Mouse (Mus musculus): ENCODE measurements around the gene Ptprg. TPM values are rescaled to one million over a fixed set of nuclear protein-coding genes. Genes with fewer than 3 reads are reported as not detected.

The Ptprg gene
- polyA plus RNA-seq, 1 experiment from 2014 or later, result 15.8 TPM

- peak overlapping the region; percentile 38 for H3K9ac ChIP-seq (ENCODE audit: low read length)
- H3K27ac ChIP-seq (replicated peaks in 1 of 2; ENCODE audit: control insufficient read depth in 1 of 2, insufficient read depth in 1 of 2, low read depth in 2 of 2, low read length in 2 of 2), result peak overlapping the region; percentile 96 to 98
- H3K36me3 ChIP-seq (ENCODE audit: control insufficient read depth, insufficient read depth, low read length), result no peaks in the 10 kb centered on the region
- ATAC-seq (ENCODE audit: insufficient number of reproducible peaks, insufficient read depth, low FRiP score, low read depth), result peak; percentile 66; the same call in 1 of the 2 replicates
- H3K4me3 ChIP-seq (ENCODE audit: control insufficient read depth in 1 of 2, insufficient read depth in 1 of 2, low read depth in 1 of 2, low read length in 2 of 2), result no peak overlapping the region
- 18% methylated on average over 10 of the region's 10 CpGs for WGBS
- H3K9me3 ChIP-seq (ENCODE audit: control insufficient read depth, low read length), result no peaks in the 10 kb centered on the region
- peaks cover 28 to 51% of the 10 kb centered on the region in 2 experiments for H3K4me1 ChIP-seq (ENCODE audit: control insufficient read depth in 2 of 2, insufficient read depth in 2 of 2, low read length in 2 of 2)
- H3K4me2 ChIP-seq (ENCODE audit: low read length), result peak overlapping the region; percentile 54
- no peaks in the 10 kb centered on the region for H3K27me3 ChIP-seq (ENCODE audit: control insufficient read depth, insufficient read depth, low read length)
These were observed 330.0 kb downstream of the Ptprg start for GRCm38 (mm10) chr14:11883142-11883921.

DNA sequence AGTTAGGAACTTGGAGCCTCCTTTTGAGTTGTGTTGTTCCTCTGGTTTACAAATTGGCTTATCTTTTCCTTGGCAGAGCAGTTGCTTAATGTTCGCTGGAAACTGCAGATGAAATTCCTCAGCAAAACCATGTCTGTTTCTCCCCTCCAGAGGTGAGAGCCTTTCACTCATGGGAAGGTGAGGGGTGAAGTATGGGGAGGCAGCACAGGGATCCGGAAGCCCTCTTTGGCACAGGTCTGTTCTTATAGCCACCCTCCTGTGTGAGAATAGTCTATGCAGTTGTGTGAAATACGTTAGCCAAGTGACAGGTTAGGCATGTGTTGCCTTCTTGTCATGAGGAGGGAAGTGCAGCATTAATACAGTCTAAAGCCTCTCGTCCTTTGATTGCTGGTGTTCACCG, 330.7 kb downstream of the Ptprg start:
- H3K4me1 ChIP-seq (ENCODE audit: control insufficient read depth in 2 of 2, insufficient read depth in 2 of 2, low read length in 2 of 2), result peaks cover 28 to 51% of the 10 kb centered on the region in 2 experiments
- H3K36me3 ChIP-seq (ENCODE audit: control insufficient read depth, insufficient read depth, low read length), result no peaks in the 10 kb centered on the region
- H3K9me3 ChIP-seq (ENCODE audit: control insufficient read depth, low read length), result no peaks in the 10 kb centered on the region
- ATAC-seq (ENCODE audit: insufficient number of reproducible peaks, insufficient read depth, low FRiP score, low read depth), result 0 out of 2 replicates have a peak, but pooled peaks have one; percentile 18
- H3K4me3 ChIP-seq (ENCODE audit: control insufficient read depth in 1 of 2, insufficient read depth in 1 of 2, low read depth in 1 of 2, low read length in 2 of 2), result no peak overlapping the region
- H3K27me3 ChIP-seq (ENCODE audit: control insufficient read depth, insufficient read depth, low read length), result no peaks in the 10 kb centered on the region
- H3K27ac ChIP-seq (replicated peaks in 1 of 2; ENCODE audit: control insufficient read depth in 1 of 2, insufficient read depth in 1 of 2, low read depth in 2 of 2, low read length in 2 of 2), result peak overlapping the region; percentile 96 to 98
- WGBS, result 37% methylated on average over 5 of the region's 5 CpGs
- H3K9ac ChIP-seq (ENCODE audit: low read length), result peak overlapping the region; percentile 38
- peak overlapping the region; percentile 54; the same call in 1 of the 2 replicates for H3K4me2 ChIP-seq (ENCODE audit: low read length)

DNA sequence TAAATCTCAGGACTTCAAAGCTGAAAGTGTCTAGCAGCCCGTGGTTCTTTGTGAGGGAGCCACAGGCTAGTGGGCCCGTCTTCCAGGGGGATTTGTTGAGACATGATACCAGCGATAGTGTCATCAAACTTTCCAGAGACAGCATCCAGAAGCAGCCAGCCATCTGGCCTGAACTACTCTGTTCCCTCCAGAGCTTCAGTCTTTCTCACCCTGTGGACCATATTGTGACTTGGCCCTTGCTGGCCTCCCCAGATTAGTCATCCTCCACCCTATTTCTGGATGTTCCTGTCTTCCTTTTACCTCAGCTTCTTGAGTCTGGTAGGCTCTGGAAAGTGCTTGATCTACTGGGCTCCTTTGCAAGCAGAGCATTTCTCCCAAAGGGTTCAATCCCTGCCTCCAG, 333.1 kb downstream of the Ptprg start:
- Histone ChIP-seq H3K4me1 (ENCODE audit: control insufficient read depth in 2 of 2, insufficient read depth in 2 of 2, low read length in 2 of 2) (peaks cover 21 to 28% of the 10 kb centered on the region in 2 experiments), H3K9me3 (ENCODE audit: control insufficient read depth, low read length) (no peaks in the 10 kb centered on the region), H3K27me3 (ENCODE audit: control insufficient read depth, insufficient read depth, low read length) (no peaks in the 10 kb centered on the region), H3K27ac (replicated peaks in 1 of 2; ENCODE audit: control insufficient read depth in 1 of 2, insufficient read depth in 1 of 2, low read depth in 2 of 2, low read length in 2 of 2) (no peak overlapping the region), H3K36me3 (ENCODE audit: control insufficient read depth, insufficient read depth, low read length) (no peaks in the 10 kb centered on the region), H3K4me3 (ENCODE audit: control insufficient read depth in 1 of 2, insufficient read depth in 1 of 2, low read depth in 1 of 2, low read length in 2 of 2) (no peak overlapping the region), H3K9ac (ENCODE audit: low read length) (no peak overlapping the region), H3K4me2 (ENCODE audit: low read length) (no peak overlapping the region)
- no peak for ATAC-seq (ENCODE audit: insufficient number of reproducible peaks, insufficient read depth, low FRiP score, low read depth)
- 57% methylated on average over 3 of the region's 3 CpGs for WGBS

- H3K9ac ChIP-seq (ENCODE audit: low read length), result no peak overlapping the region
- no peak overlapping the region for H3K4me3 ChIP-seq (ENCODE audit: control insufficient read depth in 1 of 2, insufficient read depth in 1 of 2, low read depth in 1 of 2, low read length in 2 of 2)
- no peak overlapping the region for H3K27ac ChIP-seq (replicated peaks in 1 of 2; ENCODE audit: control insufficient read depth in 1 of 2, insufficient read depth in 1 of 2, low read depth in 2 of 2, low read length in 2 of 2)
- 75% methylated on average over 3 of the region's 3 CpGs for WGBS
- H3K36me3 ChIP-seq (ENCODE audit: control insufficient read depth, insufficient read depth, low read length), result no peaks in the 10 kb centered on the region
- no peaks in the 10 kb centered on the region for H3K9me3 ChIP-seq (ENCODE audit: control insufficient read depth, low read length)
- H3K4me1 ChIP-seq (ENCODE audit: control insufficient read depth in 2 of 2, insufficient read depth in 2 of 2, low read length in 2 of 2), result peaks cover 12 to 15% of the 10 kb centered on the region in 2 experiments
- H3K27me3 ChIP-seq (ENCODE audit: control insufficient read depth, insufficient read depth, low read length), result no peaks in the 10 kb centered on the region
- ATAC-seq (ENCODE audit: insufficient number of reproducible peaks, insufficient read depth, low FRiP score, low read depth), result no peak
- H3K4me2 ChIP-seq (ENCODE audit: low read length), result no peak overlapping the region
These were observed 337.6 kb downstream of the Ptprg start for GRCm38 (mm10) chr14:11890890-11891289.

DNA sequence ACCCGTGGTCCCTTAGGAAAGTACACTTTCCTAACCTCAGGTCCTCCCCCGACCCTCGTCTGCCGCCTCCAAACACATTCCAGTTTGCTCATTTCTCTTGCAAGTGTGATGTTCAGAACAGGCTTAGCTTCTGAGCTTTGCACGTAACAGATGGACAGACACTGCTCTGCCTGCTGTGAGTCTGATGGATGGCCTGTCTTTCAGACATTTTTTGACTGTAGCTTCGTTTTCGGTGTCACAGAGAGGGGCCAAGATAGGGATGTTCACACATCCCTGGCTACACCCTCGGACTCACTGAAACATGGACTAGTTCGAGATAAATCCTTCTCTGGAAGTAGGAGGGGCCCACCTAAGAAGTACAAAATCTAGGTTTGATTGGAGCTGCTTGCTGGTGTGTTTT, 339.3 kb downstream of the Ptprg start:
- WGBS, result 38% methylated on average over 9 of the region's 9 CpGs
- ATAC-seq (ENCODE audit: insufficient number of reproducible peaks, insufficient read depth, low FRiP score, low read depth), result no peak
- Histone ChIP-seq H3K4me3 (ENCODE audit: control insufficient read depth in 1 of 2, insufficient read depth in 1 of 2, low read depth in 1 of 2, low read length in 2 of 2) (no peak overlapping the region), H3K4me2 (ENCODE audit: low read length) (no peak overlapping the region), H3K9ac (ENCODE audit: low read length) (no peak overlapping the region), H3K9me3 (ENCODE audit: control insufficient read depth, low read length) (no peaks in the 10 kb centered on the region), H3K27me3 (ENCODE audit: control insufficient read depth, insufficient read depth, low read length) (no peaks in the 10 kb centered on the region), H3K27ac (replicated peaks in 1 of 2; ENCODE audit: control insufficient read depth in 1 of 2, insufficient read depth in 1 of 2, low read depth in 2 of 2, low read length in 2 of 2) (no peak overlapping the region), H3K36me3 (ENCODE audit: control insufficient read depth, insufficient read depth, low read length) (no peaks in the 10 kb centered on the region), H3K4me1 (ENCODE audit: control insufficient read depth in 2 of 2, insufficient read depth in 2 of 2, low read length in 2 of 2) (peaks cover 8 to 15% of the 10 kb centered on the region in 2 experiments)

DNA sequence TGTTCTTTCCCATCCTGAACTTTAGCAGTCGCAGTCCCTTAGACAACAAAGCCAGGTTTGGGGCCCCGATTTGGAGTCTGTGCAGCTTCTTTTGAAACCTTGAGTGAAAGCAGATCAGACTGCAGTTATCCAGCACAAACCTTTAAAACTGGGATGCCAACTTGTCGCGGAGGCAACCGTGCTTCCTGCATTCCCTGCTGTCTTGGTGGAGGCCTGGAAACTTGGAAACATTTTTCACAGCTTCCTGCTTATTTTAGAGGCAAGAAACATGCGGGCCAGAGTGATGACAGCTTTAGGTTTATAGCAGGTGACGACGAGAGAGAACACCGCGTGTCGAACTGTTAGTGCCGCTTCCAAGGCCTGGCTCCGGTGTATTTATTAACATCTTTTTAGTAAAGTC, 342.2 kb downstream of the Ptprg start:
- peaks cover 8 to 15% of the 10 kb centered on the region in 2 experiments for H3K4me1 ChIP-seq (ENCODE audit: control insufficient read depth in 2 of 2, insufficient read depth in 2 of 2, low read length in 2 of 2)
- no peaks in the 10 kb centered on the region for H3K9me3 ChIP-seq (ENCODE audit: control insufficient read depth, low read length)
- no peak for ATAC-seq (ENCODE audit: insufficient number of reproducible peaks, insufficient read depth, low FRiP score, low read depth)
- no peak overlapping the region for H3K9ac ChIP-seq (ENCODE audit: low read length)
- H3K27ac ChIP-seq (replicated peaks in 1 of 2; ENCODE audit: control insufficient read depth in 1 of 2, insufficient read depth in 1 of 2, low read depth in 2 of 2, low read length in 2 of 2), result no peak overlapping the region
- no peak overlapping the region for H3K4me3 ChIP-seq (ENCODE audit: control insufficient read depth in 1 of 2, insufficient read depth in 1 of 2, low read depth in 1 of 2, low read length in 2 of 2)
- H3K27me3 ChIP-seq (ENCODE audit: control insufficient read depth, insufficient read depth, low read length), result no peaks in the 10 kb centered on the region
- H3K36me3 ChIP-seq (ENCODE audit: control insufficient read depth, insufficient read depth, low read length), result no peaks in the 10 kb centered on the region
- 23% methylated on average over 13 of the region's 13 CpGs for WGBS
- no peak overlapping the region for H3K4me2 ChIP-seq (ENCODE audit: low read length)

GRCm38 (mm10) chr14:11902794-11903193, 349.5 kb downstream of the Ptprg start:
- no peak for ATAC-seq (ENCODE audit: insufficient number of reproducible peaks, insufficient read depth, low FRiP score, low read depth)
- H3K27ac ChIP-seq (replicated peaks in 1 of 2; ENCODE audit: control insufficient read depth in 1 of 2, insufficient read depth in 1 of 2, low read depth in 2 of 2, low read length in 2 of 2), result no peak overlapping the region
- whole genome bisulfite sequencing, result 53% methylated on average over 2 of the region's 2 CpGs
- no peaks in the 10 kb centered on the region for H3K4me1 ChIP-seq (ENCODE audit: control insufficient read depth in 2 of 2, insufficient read depth in 2 of 2, low read length in 2 of 2)
- no peak overlapping the region for H3K4me2 ChIP-seq (ENCODE audit: low read length)
- H3K36me3 ChIP-seq (ENCODE audit: control insufficient read depth, insufficient read depth, low read length), result no peaks in the 10 kb centered on the region
- H3K27me3 ChIP-seq (ENCODE audit: control insufficient read depth, insufficient read depth, low read length), result no peaks in the 10 kb centered on the region
- no peaks in the 10 kb centered on the region for H3K9me3 ChIP-seq (ENCODE audit: control insufficient read depth, low read length)
- no peak overlapping the region for H3K9ac ChIP-seq (ENCODE audit: low read length)
- H3K4me3 ChIP-seq (ENCODE audit: control insufficient read depth in 1 of 2, insufficient read depth in 1 of 2, low read depth in 1 of 2, low read length in 2 of 2), result no peak overlapping the region
